Mouse (Mus musculus) kidney, postnatal 0 days (tissue): ENCODE measurements around the gene Rpa1. TPM values are rescaled to one million over a fixed set of nuclear protein-coding genes. Genes with fewer than 3 reads are reported as not detected.

ENCODE experiments used
- ATAC-seq: fragments of 200-750 bp; cut with Nextera tagmentation; replicated peaks from 2 replicates; pipeline ENCODE4 v1.8.0; 2017; ENCODE audit warnings: low read depth, moderate number of reproducible peaks, moderate TSS enrichment, moderate library complexity; ENCODE audit not compliant: low FRiP score
- DNase-seq: peaks from one replicate; pipeline ENCODE4 v3.0.0-alpha.2; 2016; ENCODE audit warnings: low spot score
- H3K27ac ChIP-seq: fragments of 300-500 bp; sonication (generic); 2 replicates; pipeline ENCODE4 v1.5.1; 2014; ENCODE audit warnings: mild to moderate bottlenecking
- H3K27me3 ChIP-seq: fragments of 300-500 bp; sonication (generic); 2 replicates; pipeline ENCODE4 v1.6.1; 2014; ENCODE audit warnings: low read length, mixed read lengths; ENCODE audit not compliant: insufficient read depth
- H3K36me3 ChIP-seq: fragments of 300-500 bp; sonication (generic); 2 replicates; pipeline ENCODE4 v1.6.1; 2014; ENCODE audit warnings: low read length, mixed read lengths; ENCODE audit not compliant: insufficient read depth
- H3K4me1 ChIP-seq: fragments of 300-500 bp; sonication (generic); replicated peaks from 2 replicates; pipeline ENCODE4 v1.6.1; 2014; ENCODE audit warnings: antibody characterized with exemption, low read length, mixed read lengths; ENCODE audit not compliant: insufficient read depth
- H3K4me2 ChIP-seq: fragments of 300-500 bp; sonication (generic); 2 replicates; pipeline ENCODE4 v1.6.1; 2014; ENCODE audit warnings: mild to moderate bottlenecking, low read length, moderate library complexity, mixed read lengths
- H3K4me3 ChIP-seq: fragments of 300-500 bp; sonication (generic); replicated peaks from 2 replicates; pipeline ENCODE4 v1.5.1; 2014; ENCODE audit warnings: low read depth, low read length
- H3K9ac ChIP-seq: fragments of 300-500 bp; sonication (generic); 2 replicates; pipeline ENCODE4 v1.6.1; 2014; ENCODE audit warnings: low read depth, low read length
- H3K9me3 ChIP-seq: fragments of 300-500 bp; sonication (generic); replicated peaks from 2 replicates; pipeline ENCODE4 v1.6.1; 2016; ENCODE audit warnings: low read length, inconsistent platforms, mixed read lengths
- CTCF ChIP-seq: IDR thresholded peaks from 2 replicates; pipeline ENCODE4 v1.5.1; 2016; ENCODE audit warnings: antibody characterized with exemption, low read depth, mild to moderate bottlenecking, moderate library complexity
- WGBS: fragments of 180-500 bp; shearing (Covaris S2); extraction: QIAGEN DNeasy Blood & Tissue Kit; methylation state at CpG from one replicate; pipeline ENCODE4 v1.1.7; 2014; 5-methylcytosine and 5-hydroxymethylcytosine counted together
- polyA plus RNA-seq: library from polyadenylated mRNA; unstranded; fragments of >200 nt; fragmentation: Nextera tagmentation; extraction: Ambion mirVana; gene quantifications from 2 replicates; pipeline ENCODE4 v1.2.1, GENCODE M21; 2015

The Rpa1 gene
- polyA plus RNA-seq, 1 experiment from 2014 or later, result 70.7 TPM

DNA sequence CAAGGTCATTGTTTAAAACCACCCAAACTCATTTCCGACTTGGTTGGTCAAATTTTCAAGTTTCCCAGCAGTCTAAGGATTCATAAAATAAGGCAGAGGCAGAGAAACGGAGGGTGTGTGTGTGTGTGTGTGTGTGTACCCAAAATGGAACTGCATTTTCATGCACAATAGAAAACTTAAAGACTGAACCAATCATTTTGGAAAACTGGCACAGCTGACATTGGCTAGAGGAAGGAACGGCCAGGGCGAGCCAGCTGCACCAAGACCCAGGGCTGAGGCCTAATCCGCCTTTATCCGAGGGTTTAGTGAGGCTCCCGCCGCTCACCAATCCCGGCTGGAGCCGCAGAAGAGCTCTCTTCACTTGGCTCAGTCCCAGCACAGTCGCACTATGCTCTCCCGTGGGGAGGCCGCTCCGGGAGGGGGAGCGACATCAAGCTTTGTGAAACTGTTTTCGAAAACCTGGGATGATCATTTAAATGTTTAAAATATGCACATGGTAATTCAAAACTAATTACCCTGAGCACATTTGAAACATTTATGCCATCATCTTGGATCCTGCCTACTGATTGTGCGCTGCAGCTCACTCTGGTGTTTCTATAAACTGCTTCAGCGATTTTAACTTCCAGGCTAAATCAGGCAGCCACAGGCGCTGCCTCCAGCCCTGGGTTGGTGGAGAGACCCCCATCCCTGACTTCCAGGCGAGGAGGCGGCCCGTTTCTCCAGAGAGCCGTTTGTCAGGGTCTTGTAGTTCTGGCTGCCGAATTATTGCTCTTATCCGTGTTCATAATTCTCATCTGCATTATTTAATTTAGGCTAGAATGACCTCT is 56.5 kb downstream of the Rpa1 start:
- Histone ChIP-seq H3K9me3 (no peaks in the 10 kb centered on the region), H3K27ac (no peak overlapping the region), H3K36me3 (no peaks in the 10 kb centered on the region), H3K27me3 (no peaks in the 10 kb centered on the region; the same call in 1 of the 2 replicates), H3K4me1 (0 out of 2 replicates have a peak, but pooled peaks cover 3% of the 10 kb centered on the region), H3K9ac (no peak overlapping the region), H3K4me3 (no peak overlapping the region), H3K4me2 (no peak overlapping the region; the same call in 1 of the 2 replicates)
- DNase-seq (no peak), ATAC-seq (no peak)
- TF ChIP-seq CTCF, result no peak
- 31% methylated on average over 25 of the region's 25 CpGs for WGBS

DNA sequence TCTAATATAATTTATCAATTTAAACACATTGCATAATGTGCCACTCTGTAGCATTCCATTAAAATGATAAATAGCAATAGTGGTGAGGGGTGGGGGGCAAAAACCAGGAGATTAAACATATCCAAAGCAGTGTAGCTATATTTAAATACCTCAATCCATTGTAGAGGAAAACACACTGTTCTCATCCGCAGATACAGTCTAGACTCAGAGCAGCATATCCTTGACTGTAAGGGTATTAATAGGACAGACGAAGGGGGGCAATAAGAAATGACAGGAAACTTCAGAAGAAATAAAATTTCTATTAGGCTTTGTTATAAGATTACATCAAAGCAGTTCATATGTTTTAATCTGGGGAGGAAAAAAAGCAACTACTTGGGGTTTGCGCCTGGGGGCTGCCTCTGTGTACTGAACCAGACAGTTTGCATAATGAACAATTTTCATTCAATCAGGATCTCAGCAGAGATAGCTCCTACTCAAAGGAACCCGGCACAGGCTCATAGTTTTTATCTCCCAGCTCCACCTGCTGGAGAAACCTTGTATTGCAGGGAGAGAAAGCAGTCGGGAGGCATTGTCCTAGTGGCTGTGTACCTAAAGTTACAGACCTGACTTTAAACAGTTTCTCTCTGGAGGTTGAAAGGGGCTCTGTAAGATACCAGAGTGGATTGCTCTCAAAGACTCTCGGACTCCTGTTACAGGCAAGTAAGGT is 57.4 kb downstream of the Rpa1 start:
- H3K4me2 ChIP-seq, result no peak overlapping the region; the same call in 1 of the 2 replicates
- H3K36me3 ChIP-seq, result no peaks in the 10 kb centered on the region
- H3K27me3 ChIP-seq, result no peaks in the 10 kb centered on the region; the same call in 1 of the 2 replicates
- peak; percentile 16; the same call in 1 of the 2 replicates for ATAC-seq
- H3K9ac ChIP-seq, result no peak overlapping the region
- H3K9me3 ChIP-seq, result no peaks in the 10 kb centered on the region
- DNase-seq, result peak; percentile 92
- H3K27ac ChIP-seq, result no peak overlapping the region
- H3K4me3 ChIP-seq, result no peak overlapping the region
- WGBS, result 14% methylated on average over 6 of the region's 6 CpGs
- peak; percentile 96 for TF ChIP-seq CTCF
- 0 out of 2 replicates have a peak, but pooled peaks cover 3% of the 10 kb centered on the region for H3K4me1 ChIP-seq

DNA sequence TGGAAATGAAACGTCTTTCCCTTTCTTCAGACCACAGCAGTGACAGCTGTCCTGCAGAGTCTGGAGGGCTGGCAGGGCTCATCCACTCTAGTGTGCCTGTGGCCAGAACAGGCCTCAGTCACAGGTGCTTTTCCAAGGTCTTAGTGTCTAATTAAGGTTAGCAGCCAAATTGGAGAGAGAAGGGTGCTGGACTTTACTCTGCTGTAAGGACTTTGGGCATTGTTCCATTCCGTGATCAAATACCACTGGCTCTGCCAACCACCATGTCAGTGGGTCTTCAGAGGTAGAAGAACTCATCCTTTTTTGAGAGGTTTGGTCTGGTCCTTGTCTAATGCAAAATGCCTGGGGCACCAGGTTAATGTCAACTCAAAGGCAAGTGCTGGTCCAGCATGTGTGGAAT is 59.0 kb downstream of the Rpa1 start:
- no peak for TF ChIP-seq CTCF
- no peaks in the 10 kb centered on the region; the same call in 1 of the 2 replicates for H3K27me3 ChIP-seq
- ATAC-seq (no peak), DNase-seq (no peak)
- no peak overlapping the region for H3K27ac ChIP-seq
- no peak overlapping the region for H3K9ac ChIP-seq
- 0 out of 2 replicates have a peak, but pooled peaks cover 3% of the 10 kb centered on the region for H3K4me1 ChIP-seq
- 50% methylated on average over 2 of the region's 2 CpGs for WGBS
- H3K36me3 ChIP-seq, result no peaks in the 10 kb centered on the region
- no peak overlapping the region for H3K4me3 ChIP-seq
- no peak overlapping the region for H3K4me2 ChIP-seq
- no peaks in the 10 kb centered on the region for H3K9me3 ChIP-seq

DNA sequence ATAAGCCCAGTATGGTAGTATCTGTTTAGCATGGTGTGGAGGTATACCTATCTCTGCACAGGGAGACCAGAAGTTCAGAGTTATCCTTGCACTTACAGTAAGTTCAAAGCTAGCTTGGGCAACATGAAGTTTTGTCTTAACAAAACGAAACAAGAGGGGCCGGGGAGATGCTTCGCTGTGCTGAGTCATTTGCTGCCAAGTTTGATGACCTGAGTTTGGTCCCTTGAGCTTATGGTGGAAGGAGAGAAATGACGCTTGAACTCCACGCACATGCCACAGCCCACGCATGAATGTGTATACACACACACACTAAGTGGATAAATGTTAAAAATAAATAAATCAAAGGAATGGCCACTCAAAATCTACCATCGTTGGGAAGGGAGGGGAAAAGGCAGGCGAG is 59.6 kb downstream of the Rpa1 start:
- Histone ChIP-seq H3K4me1 (0 out of 2 replicates have a peak, but pooled peaks cover 3% of the 10 kb centered on the region), H3K9ac (no peak overlapping the region), H3K36me3 (no peaks in the 10 kb centered on the region), H3K9me3 (no peaks in the 10 kb centered on the region), H3K4me3 (no peak overlapping the region), H3K4me2 (no peak overlapping the region), H3K27ac (no peak overlapping the region), H3K27me3 (no peaks in the 10 kb centered on the region; the same call in 1 of the 2 replicates)
- ATAC-seq (no peak), DNase-seq (no peak)
- TF ChIP-seq CTCF, result no peak
- WGBS, result 55% methylated on average over 8 of the region's 8 CpGs

DNA sequence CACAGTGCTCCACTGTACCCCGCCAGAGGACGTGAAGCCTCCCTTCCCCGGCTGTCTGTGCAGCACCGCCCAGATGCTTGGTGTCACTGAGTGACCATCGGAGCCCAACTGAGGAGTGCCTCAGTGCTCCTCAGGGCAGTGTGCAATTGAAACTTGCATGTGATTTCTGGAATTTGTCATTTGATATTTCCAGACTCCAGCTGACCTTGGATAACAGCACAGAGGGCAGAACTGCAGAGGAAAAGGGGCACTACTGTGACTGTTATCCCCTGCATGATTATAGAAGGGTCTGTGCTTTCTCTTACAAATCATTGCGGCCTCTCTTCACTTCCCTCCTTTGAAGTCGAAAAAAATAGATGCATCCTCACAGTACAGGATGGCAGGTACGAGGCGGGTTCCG is 60.2 kb downstream of the Rpa1 start:
- Histone ChIP-seq H3K27me3 (peaks cover 5% of the 10 kb centered on the region; the same call in 1 of the 2 replicates), H3K36me3 (no peaks in the 10 kb centered on the region), H3K4me2 (no peak overlapping the region), H3K27ac (no peak overlapping the region), H3K4me1 (0 out of 2 replicates have a peak, but pooled peaks cover 3% of the 10 kb centered on the region), H3K9ac (no peak overlapping the region), H3K4me3 (no peak overlapping the region), H3K9me3 (no peaks in the 10 kb centered on the region)
- ATAC-seq (no peak), DNase-seq (no peak)
- 71% methylated on average over 10 of the region's 10 CpGs for WGBS
- TF ChIP-seq CTCF, result no peak

DNA sequence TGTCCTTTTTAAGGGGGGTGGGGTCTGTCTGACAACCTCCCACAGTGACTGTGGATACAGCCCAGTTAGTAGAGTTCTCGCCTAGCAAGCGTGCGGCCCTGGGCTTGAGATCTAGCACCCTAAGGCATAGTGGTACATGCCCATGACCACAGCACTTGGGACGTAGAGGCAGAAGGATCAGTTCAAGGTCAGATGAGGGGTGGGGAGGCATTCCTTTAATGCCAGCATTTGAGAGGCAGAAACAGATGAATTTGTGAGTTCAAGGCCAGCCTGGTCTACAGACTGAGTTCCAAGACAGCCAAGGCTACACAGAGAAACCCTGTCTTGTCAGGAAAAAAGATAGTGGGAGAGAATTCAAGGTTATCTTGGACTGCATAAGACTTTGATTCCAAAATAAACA is 61.3 kb downstream of the Rpa1 start:
- DNase-seq (no peak), ATAC-seq (no peak)
- Histone ChIP-seq H3K9me3 (no peaks in the 10 kb centered on the region), H3K36me3 (no peaks in the 10 kb centered on the region), H3K4me3 (no peak overlapping the region), H3K27ac (no peak overlapping the region), H3K4me1 (0 out of 2 replicates have a peak, but pooled peaks cover 7% of the 10 kb centered on the region), H3K4me2 (no peak overlapping the region), H3K27me3 (peaks cover 15% of the 10 kb centered on the region; the same call in 1 of the 2 replicates), H3K9ac (no peak overlapping the region)
- WGBS, result 82% methylated on average over 4 of the region's 4 CpGs
- TF ChIP-seq CTCF, result no peak
